Mouse (Mus musculus) heart, adult 2 months (tissue): ENCODE measurements around the gene Siglec1. TPM values are rescaled to one million over a fixed set of nuclear protein-coding genes. Genes with fewer than 3 reads are reported as not detected.

Source experiments
- DNase-seq, 2 experiments: peaks; one replicate each; pipeline ENCODE4 v3.0.0; 2021
- H3K27ac ChIP-seq: fragments of 200-600 bp; 2 replicates; pipeline ENCODE4 v1.8.1; 2022
- H3K27me3 ChIP-seq: fragments of 200-500 bp; 2 replicates; pipeline ENCODE4 v1.6.1; 2012; ENCODE audit warnings: mild to moderate bottlenecking, low read length, inconsistent platforms, mixed read lengths; ENCODE audit not compliant: control insufficient read depth, insufficient read depth
- H3K36me3 ChIP-seq: fragments of 200-500 bp; 2 replicates; pipeline ENCODE4 v1.6.1; 2012; ENCODE audit warnings: low read length, inconsistent platforms; ENCODE audit not compliant: control insufficient read depth, insufficient read depth
- H3K4me1 ChIP-seq: fragments of 200-500 bp; 2 replicates; pipeline ENCODE4 v1.6.1; 2011; ENCODE audit warnings: low read length; ENCODE audit not compliant: control insufficient read depth, insufficient read depth
- H3K4me3 ChIP-seq: fragments of 200-600 bp; 2 replicates; pipeline ENCODE4 v1.8.1; 2022
- H3K79me2 ChIP-seq: fragments of 200-500 bp; replicated peaks from 2 replicates; pipeline ENCODE4 v1.6.1; 2012; ENCODE audit warnings: mild to moderate bottlenecking, inconsistent platforms, low read length, moderate library complexity, mixed read lengths; ENCODE audit not compliant: control insufficient read depth, insufficient read depth
- H3K9ac ChIP-seq: fragments of 200-500 bp; 2 replicates; pipeline ENCODE4 v1.6.1; 2012; ENCODE audit warnings: low read depth, mild to moderate bottlenecking, control low read depth, inconsistent platforms, low read length, mixed read lengths
- CTCF ChIP-seq: fragments of 200-600 bp; IDR thresholded peaks from 2 replicates; pipeline ENCODE4 v1.8.1; 2022; ENCODE audit warnings: antibody characterized with exemption, mild to moderate bottlenecking, moderate library complexity
- EP300 ChIP-seq: fragments of 200-500 bp; IDR thresholded peaks from 2 replicates; pipeline ENCODE4 v1.6.1; 2011; ENCODE audit warnings: low read depth, low read length, control low read depth; ENCODE audit not compliant: insufficient read depth
- POLR2A ChIP-seq: fragments of 200-500 bp; IDR thresholded peaks from 2 replicates; pipeline ENCODE4 v1.6.1; 2011; ENCODE audit warnings: mild to moderate bottlenecking, low read depth, low read length, control low read depth; ENCODE audit not compliant: insufficient read depth
- WGBS: fragments of 180-500 bp; shearing (Covaris S2); methylation state at CpG from one replicate; pipeline ENCODE4 v1.1.7; 2018; 5-methylcytosine and 5-hydroxymethylcytosine counted together
- intact Hi-C: fragments of 180-260 bp; cut with DNase I; formaldehyde crosslinking; loops from one replicate; pipeline ENCODE4 v1.15.1; 2025
- polyA plus RNA-seq: library from polyadenylated mRNA; depleted of rRNA; stranded (reverse); fragments of >200 nt; gene quantifications from 2 replicates; pipeline ENCODE4 v1.2.3, GENCODE M21; 2012
- total RNA-seq, 2 experiments: library from RNA; stranded (reverse); gene quantifications; 2 replicates each; pipeline ENCODE4 v1.2.3; 2021

Siglec1 gene
- total and polyA plus RNA-seq, 3 experiments, result 2.1 to 3.1 (median 2.5) TPM

GRCm38 (mm10) chr2:131059377-131059776, 27.2 kb downstream of the Siglec1 start:
- Histone ChIP-seq H3K27me3 (peaks cover 4% of the 10 kb centered on the region; the same call in 1 of the 2 replicates), H3K4me1 (peaks cover 8% of the 10 kb centered on the region), H3K4me3 (no peak overlapping the region), H3K9ac (no peak overlapping the region), H3K79me2 (no peaks in the 10 kb centered on the region), H3K36me3 (no peaks in the 10 kb centered on the region), H3K27ac (peak overlapping the region; percentile 54)
- peak; percentile 70 to 82 for DNase-seq
- intact Hi-C loops, result no loop called here
- TF ChIP-seq EP300, result no peak
- no peak for TF ChIP-seq CTCF
- no peak for TF ChIP-seq POLR2A
- 6% methylated on average over 1 of the region's 1 CpGs for WGBS

DNA sequence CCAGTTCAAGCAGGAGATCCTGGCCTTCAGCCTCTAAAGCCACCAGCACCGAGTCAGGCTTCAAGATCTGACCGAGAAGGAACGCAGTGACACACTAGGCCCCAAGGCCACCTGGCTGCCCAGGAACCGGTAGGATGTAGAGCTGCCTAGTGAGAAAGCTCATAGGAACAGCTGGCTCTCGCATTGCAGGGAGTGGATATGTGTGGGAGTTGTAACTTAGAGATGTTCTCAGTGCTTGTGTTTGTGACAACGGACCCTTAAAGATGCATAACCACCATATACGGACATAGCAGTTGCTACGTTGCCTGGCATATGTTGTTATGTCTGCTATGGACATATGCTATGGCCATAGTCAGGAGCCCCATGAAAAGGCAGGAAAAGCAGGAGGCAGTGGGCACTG, 27.9 kb downstream of the Siglec1 start:
- no peak for TF ChIP-seq EP300
- TF ChIP-seq POLR2A, result no peak
- TF ChIP-seq CTCF, result no peak
- no peak for DNase-seq
- Histone ChIP-seq H3K79me2 (no peaks in the 10 kb centered on the region), H3K4me3 (no peak overlapping the region), H3K9ac (no peak overlapping the region), H3K36me3 (no peaks in the 10 kb centered on the region), H3K27ac (no peak overlapping the region; the same call in 1 of the 2 replicates), H3K4me1 (peaks cover 7% of the 10 kb centered on the region), H3K27me3 (peaks cover 8% of the 10 kb centered on the region; the same call in 1 of the 2 replicates)
- intact Hi-C loops, result no loop called here
- 86% methylated on average over 8 of the region's 8 CpGs for WGBS

DNA sequence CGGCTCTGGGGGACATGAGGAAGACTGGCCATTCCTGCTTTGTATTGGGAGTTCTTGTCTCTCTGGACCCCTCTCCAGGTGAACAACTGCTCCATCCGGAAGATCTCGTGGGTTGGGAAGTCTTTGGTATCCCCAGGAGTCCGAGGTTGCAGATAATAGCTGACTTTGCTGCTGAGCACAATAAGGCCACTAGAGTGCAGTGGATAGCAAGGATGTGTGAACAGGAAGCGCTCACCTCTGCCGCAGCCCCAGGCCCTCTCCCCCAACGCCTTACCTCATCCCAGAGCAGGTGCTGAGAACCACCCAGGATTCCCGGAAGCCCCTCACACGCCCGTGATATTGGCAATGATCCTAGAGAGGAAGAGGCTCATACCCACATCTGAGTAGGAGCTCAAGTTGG, 30.4 kb downstream of the Siglec1 start:
- DNase-seq, result peak; percentile 25 to 29
- intact Hi-C loops, result no loop called here
- TF ChIP-seq CTCF (peak; percentile 58), EP300 (no peak)
- peaks cover 8% of the 10 kb centered on the region for H3K4me1 ChIP-seq
- no peak overlapping the region for H3K9ac ChIP-seq
- peaks cover 11% of the 10 kb centered on the region; the same call in 1 of the 2 replicates for H3K27me3 ChIP-seq
- H3K36me3 ChIP-seq, result no peaks in the 10 kb centered on the region
- WGBS, result 5% methylated on average over 10 of the region's 10 CpGs
- no peak overlapping the region for H3K27ac ChIP-seq
- no peak overlapping the region for H3K4me3 ChIP-seq
- no peaks in the 10 kb centered on the region for H3K79me2 ChIP-seq

GRCm38 (mm10) chr2:131055631-131056030, 30.9 kb downstream of the Siglec1 start:
- H3K4me3 ChIP-seq, result no peak overlapping the region
- peaks cover 11% of the 10 kb centered on the region; the same call in 1 of the 2 replicates for H3K27me3 ChIP-seq
- no peaks in the 10 kb centered on the region for H3K79me2 ChIP-seq
- peak; percentile 46 to 63 for DNase-seq
- TF ChIP-seq CTCF (peak; percentile 70), EP300 (no peak)
- H3K4me1 ChIP-seq, result peaks cover 8% of the 10 kb centered on the region
- H3K9ac ChIP-seq, result no peak overlapping the region
- H3K36me3 ChIP-seq, result no peaks in the 10 kb centered on the region
- no peak overlapping the region for H3K27ac ChIP-seq
- intact Hi-C loops, result no loop called here
- WGBS, result 10% methylated on average over 10 of the region's 10 CpGs

- TF ChIP-seq CTCF, result no peak
- no peak for TF ChIP-seq EP300
- no peak for TF ChIP-seq POLR2A
- peaks cover 11% of the 10 kb centered on the region; the same call in 1 of the 2 replicates for H3K27me3 ChIP-seq
- H3K36me3 ChIP-seq, result no peaks in the 10 kb centered on the region
- no peak overlapping the region for H3K27ac ChIP-seq
- peak overlapping the region; percentile 26 for H3K4me3 ChIP-seq
- no peak overlapping the region for H3K9ac ChIP-seq
- H3K79me2 ChIP-seq, result no peaks in the 10 kb centered on the region
- WGBS, result 17% methylated on average over 21 of the region's 21 CpGs
- no peak for DNase-seq
- H3K4me1 ChIP-seq, result peaks cover 8% of the 10 kb centered on the region
- intact Hi-C loops, result no loop called here
Measured at GRCm38 (mm10) chr2:131054646-131055264, 31.8 kb downstream of the Siglec1 start.

DNA sequence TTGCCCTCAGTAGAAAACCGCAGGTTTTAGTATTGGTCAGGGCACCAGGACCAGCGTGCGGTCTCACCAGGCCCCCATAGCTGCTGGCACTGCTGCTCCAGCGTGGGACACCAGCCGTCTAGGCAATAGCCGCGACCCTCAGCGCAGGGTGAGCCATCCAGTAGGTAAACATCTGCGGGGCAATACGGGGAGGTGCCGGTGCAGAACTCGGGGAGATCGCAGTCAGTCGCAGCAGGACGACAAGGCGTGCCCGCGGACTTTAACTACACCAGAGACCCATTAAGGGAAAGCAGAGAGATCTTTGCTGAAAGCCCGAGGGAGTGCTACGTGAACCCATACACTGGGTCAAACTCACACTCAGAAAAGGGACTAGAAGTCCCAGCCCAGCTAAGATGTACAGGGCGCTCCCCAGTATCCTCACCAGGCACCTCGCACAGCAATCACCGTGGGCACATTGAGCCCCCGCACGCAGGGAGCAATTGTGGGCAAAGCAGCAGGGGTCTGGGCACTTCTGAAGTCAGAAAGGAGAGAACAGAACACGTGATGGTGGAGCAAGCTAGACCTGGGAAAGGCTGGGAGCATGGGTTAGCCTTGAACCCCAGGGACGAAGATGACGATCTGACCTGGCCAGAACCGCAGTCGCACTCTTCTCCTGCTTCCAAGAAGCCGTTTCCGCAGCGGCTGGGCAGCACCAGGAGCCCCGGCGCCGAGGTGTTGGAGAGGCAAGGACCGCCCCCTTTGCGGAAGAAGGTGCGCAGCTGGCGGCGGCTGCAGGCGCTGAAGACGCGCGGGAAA, 32.5 kb downstream of the Siglec1 start:
- peaks cover 4% of the 10 kb centered on the region for H3K4me1 ChIP-seq
- intact Hi-C loops, result no loop called here
- 8% methylated on average over 45 of the region's 45 CpGs for WGBS
- TF ChIP-seq POLR2A (no peak), CTCF (no peak), EP300 (no peak)
- H3K27me3 ChIP-seq, result peaks cover 11% of the 10 kb centered on the region; the same call in 1 of the 2 replicates
- no peak overlapping the region for H3K27ac ChIP-seq
- H3K9ac ChIP-seq, result no peak overlapping the region
- no peaks in the 10 kb centered on the region for H3K36me3 ChIP-seq
- peak in 1 of 2 experiments; percentile 36 for DNase-seq
- H3K79me2 ChIP-seq, result no peaks in the 10 kb centered on the region
- H3K4me3 ChIP-seq, result peak overlapping the region; percentile 26
